Mouse (Mus musculus): ENCODE measurements around the gene Acta1. TPM values are rescaled to one million over a fixed set of nuclear protein-coding genes. Genes with fewer than 3 reads are reported as not detected.

Acta1 gene
- polyA plus RNA-seq (2012; rRNA removed) = 20.1 and 24.7 TPM in 2 replicates

DNA sequence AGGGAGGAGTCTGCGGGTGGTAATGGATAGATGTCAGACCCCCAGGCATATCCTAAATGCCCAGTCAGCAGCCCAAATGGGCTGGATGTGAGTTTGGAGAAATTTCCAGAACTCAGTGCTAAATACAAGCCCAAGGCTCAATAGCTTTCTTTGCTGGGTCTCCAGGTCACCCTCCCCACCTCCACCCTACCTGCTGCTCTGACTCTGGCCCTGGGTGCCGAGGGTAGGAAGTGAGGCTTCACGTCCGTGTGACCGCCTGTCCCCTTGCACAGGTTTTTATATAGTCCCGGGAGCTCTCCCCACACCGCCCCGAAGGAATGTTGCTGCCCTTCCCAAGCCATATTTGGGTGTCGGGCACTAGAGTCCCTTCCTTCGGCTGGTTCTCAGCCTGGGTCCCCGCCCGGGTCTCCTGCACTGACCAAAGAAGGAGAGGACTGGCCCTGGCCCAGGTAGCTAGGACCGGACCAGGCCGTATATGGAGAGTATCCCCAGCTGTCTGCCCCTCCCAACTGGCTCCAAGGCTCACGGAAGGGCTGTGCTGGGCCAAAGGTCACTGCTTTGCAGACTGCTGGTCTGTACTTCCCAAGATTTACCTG lies at the start of gene Acta1:
TSS of gene Acta1 (minus strand) at position 250 of the 596 bp plus-strand sequence.
- DNase-seq (ENCODE audit: extremely low spot score in 1 of 2, low spot score in 1 of 2) = no peak

DNA sequence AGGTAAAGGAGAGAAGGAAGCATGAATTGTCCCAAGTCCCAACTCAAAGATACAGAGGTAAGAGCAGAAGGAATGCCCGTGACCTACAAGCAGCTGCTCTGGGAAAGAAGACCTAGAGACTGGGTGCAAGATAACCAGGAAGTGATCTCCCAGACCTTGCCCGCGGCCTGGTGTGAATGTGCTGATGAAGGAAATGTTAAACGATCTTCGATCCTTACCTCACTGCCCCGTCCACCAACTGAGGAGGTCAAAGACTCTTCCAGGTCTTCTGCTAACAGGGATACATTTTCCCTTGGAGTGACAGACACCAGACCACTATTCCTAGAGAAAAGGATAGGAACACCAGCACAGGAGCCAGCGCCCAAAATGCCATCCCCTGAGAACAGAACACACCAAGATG lies 34.5 kb upstream of the Acta1 start:
- no peak for DNase-seq (ENCODE audit: extremely low spot score in 1 of 2, low spot score in 1 of 2)

DNA sequence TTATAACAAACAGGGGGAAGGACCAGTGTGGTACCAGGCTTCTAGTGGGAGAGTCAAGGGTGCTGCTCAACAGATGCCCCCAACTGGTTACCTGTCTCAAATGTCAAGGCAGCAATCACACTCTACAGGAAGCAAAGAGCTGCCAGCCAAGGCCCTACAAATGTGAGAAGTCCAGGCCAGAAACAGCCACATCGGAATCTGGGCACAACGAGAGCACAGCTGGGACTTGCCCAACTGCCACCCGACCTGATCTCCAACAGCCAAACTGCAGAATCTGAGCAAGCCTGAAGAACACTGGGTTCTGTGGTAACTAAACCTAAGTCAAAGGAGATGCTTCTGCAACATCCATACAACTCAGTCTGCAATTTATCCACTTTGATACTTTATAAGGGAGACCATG lies 31.1 kb upstream of the Acta1 start:
- no peak for DNase-seq (ENCODE audit: extremely low spot score in 1 of 2, low spot score in 1 of 2)

DNA sequence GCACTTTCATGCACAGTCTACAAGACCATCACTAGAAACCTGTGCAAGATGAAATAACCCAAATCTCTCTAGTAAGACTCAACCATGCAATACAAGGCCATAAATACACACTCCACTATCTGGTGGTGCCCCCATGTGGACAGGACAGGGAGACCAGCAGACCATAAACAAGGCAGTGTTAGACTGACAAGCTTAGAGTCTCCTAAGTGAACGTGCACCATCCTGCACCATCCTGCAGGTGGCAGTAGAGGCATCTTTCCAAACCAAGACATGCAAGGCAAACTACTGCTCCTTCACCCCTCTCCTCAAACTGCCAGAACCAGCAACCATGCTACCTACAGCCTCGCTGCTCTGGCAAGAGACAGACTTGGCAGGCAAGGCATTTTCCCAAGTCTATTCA lies 30.2 kb upstream of the Acta1 start:
- DNase-seq (ENCODE audit: extremely low spot score in 1 of 2, low spot score in 1 of 2) = peak; percentile 84 to 94

DNA sequence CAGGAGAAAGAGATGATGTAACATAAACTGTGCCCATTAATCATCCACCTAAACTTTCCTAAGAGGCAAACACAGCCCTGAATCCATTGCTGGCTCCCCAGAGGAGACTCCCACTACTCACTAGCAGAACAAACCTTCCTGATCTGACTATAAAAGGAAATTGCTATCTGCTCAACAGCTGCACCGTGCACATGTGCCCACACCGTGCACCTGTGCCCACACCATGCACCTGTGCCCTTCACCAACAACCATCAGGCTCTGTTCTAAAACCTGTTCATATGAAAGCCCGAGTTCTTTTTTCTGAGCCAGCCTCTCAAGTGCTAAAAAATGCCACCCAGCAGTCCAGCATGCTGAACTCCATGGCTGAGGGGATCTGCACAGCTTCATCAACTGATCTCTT lies 20.1 kb upstream of the Acta1 start:
- DNase-seq (ENCODE audit: extremely low spot score in 1 of 2, low spot score in 1 of 2) = no peak

DNA sequence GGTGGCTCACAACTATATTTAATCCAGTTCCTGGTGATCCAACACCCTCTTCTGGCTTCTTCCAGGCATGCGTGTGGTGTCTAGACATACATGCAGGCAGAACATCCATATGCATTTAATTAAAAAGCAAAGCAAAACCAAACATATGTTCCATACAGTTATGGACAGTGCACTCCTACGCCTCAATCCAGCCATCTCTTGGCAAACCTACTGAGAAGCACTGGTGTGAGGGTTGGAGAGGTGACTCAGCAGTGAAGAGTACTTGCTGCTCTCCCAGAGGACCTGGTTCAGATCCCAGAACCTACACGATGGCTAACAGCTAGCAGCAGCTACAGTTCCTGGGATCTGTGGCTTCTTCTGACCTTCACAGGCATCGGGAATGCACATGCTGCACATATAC lies 17.7 kb upstream of the Acta1 start:
- peak; percentile 48 to 63 for DNase-seq (ENCODE audit: extremely low spot score in 1 of 2, low spot score in 1 of 2)

DNA sequence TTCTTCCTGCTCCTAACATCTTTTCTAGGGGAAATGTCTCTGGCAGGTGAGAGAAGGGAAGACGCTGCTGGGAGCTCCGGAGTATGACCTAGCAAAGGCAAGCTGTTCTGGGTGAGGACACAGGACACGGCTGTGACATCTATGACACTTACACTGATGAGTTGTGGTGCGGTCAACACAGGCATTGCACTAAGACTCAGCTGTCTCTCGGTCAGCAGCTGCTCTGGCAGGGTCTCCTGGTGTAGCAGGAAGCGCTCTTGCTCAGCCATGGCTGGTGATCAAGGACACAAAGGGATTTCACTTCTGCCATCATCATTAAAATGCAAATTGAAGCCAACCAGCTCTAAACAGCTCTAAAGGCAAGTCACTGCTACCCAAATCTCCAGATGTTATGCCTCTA lies 13.1 kb upstream of the Acta1 start:
- no peak for DNase-seq (ENCODE audit: extremely low spot score in 1 of 2, low spot score in 1 of 2)

DNA sequence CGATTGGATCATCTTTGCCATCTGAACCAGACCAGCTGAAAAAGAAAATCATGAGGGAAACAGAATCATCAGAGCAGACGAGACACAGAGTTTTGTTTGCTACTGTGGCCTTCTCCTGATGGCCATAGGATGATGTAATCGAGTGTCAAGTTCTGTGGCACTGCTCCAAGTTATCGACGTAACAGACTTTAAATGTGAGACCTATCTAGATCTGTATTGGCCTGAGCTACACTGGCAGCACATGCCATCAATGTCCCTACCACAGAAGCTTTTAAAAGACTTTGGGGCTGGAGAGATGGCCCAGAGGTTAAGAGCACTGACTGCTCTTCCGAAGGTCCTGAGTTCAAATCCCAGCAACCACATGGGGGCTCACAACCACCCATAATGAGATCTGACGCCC lies 8.1 kb upstream of the Acta1 start:
- no peak for DNase-seq (ENCODE audit: extremely low spot score in 1 of 2, low spot score in 1 of 2)

DNA sequence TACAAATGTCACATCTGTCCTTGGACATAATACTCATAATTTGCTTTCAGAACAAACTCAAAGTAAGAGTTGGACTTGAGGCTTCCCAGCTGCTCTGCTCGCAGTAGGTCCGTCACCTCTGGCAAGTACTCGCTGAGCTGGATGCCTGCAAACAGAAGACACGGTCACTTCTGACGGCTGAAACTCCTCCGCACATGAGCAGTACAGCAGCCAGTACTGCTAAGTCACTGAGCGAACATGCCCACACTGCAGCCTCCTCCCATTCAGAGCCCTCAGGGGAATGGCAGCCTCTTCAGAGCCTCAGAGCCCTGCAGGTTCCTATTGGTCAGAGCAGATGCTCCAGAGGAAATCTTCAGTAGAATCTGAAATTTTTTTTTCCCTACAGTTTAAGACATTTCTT lies 4.8 kb upstream of the Acta1 start:
- DNase-seq (ENCODE audit: extremely low spot score in 1 of 2, low spot score in 1 of 2) = peak in 1 of 2 experiments; percentile 57

DNA sequence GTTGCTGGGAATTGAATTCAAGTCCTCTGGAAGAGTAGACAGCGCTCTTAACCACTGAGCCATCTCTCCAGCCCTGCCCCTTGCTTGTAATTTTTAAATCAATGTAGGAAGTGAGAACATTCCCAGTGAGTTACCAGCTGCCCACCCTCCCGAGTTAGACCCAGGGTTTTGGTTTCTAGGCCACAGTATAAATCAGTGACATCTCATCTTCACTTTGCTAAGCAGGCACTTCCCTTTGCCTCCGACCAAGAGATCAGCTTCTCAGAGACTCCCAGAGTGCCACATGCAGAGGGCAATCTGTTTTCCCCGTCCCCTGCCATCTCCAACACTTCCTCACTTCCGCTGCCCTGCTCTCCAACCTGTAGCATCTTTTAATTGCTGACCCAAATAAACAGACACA lies 4.0 kb upstream of the Acta1 start:
- peak in 1 of 2 experiments; percentile 34 for DNase-seq (ENCODE audit: extremely low spot score in 1 of 2, low spot score in 1 of 2)

DNA sequence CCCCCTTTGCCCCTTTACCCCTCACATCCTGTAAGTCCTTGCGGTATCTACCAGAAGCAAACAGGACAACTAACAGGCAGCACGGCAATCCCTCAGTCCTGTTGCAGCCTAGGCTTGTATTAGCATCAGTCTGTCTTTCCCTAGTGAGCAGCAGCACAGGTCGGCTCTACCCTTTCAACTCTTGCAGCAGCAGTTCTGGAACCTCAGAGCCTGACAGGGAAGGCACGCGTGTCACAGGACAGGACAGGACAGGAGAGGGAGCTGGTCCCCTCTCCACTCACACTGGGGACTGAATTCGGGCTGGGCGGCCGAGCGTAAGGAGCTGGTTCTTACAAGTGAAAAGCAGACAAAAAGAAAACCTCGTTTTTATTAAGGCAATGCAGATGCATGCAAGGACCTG lies 2.2 kb upstream of the Acta1 start:
- no peak for DNase-seq (ENCODE audit: extremely low spot score in 1 of 2, low spot score in 1 of 2)

DNA sequence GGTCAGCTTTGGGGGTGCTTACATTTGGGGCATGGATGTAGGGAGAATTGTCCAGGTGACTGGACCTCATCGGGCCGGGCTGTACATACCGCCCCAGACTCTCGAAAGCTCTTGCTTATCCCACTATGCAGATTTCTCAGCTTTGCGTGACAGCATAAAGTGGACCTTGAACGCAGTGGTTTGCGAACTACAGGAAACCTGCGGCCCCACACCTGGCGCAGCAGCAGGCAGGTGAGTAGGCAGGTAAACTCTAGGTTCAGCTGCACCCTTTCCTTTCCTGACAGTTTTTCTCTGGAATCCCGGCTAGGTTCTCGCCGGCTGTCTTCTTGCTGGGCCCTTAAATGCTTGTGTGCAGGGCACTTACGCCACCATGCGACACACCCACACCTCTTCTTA lies 1.8 kb upstream of the Acta1 start:
- DNase-seq (ENCODE audit: extremely low spot score in 1 of 2, low spot score in 1 of 2) = no peak

DNA sequence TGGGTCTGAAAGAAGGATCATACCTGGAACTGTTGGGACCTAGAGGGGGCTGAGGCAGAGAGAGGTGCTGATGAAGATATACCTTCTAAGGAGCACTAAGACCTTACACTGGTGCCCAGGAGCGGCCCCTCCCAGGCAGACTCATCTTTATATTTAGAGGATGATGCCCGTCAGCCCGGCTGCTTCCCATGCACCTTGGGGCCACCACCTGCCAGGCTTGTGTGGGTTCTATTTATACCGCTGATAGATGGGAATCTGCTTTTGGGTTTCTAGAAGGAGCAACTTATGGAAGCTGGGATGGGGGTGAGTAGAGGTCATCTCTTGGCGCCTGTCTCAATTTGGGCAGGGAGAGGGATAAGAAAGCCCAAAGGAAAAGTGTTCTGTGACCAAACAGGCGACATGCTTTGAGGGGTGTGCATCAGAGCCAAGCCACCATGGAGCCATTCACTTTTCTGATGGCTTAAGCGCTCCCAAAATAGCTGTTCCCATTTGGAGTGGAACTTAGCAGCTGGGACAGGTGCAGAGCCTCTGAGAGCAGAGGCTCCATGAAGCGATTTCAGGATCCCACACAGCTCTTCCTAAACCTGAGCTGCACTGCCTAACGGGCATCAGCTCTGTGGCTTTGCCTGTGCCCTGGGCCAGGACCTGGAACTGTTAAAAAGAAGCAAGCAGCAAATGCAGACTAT lies 1.3 kb upstream of the Acta1 start:
- no peak for DNase-seq (ENCODE audit: extremely low spot score in 1 of 2, low spot score in 1 of 2)

DNA sequence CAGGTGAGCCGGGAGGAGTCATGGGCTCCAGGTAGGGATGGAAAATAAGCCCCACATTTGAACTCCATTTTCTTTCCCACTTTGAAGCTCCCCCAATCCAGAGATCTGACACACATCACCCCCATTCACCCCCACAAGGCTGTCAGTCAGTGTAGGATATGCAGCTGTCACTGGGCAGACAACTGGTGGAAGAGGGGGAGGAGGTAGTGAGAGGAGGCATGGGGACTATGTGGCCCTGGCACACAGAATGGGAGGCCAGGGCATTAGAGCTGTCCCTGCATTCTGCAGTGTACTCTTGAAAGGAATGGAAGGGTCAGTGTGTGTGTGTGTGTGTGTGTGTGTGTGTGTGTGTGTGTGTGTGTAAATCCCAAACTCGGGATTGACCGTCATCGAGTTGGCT lies 679 bp upstream of the Acta1 start:
- DNase-seq (ENCODE audit: extremely low spot score in 1 of 2, low spot score in 1 of 2) = no peak

DNA sequence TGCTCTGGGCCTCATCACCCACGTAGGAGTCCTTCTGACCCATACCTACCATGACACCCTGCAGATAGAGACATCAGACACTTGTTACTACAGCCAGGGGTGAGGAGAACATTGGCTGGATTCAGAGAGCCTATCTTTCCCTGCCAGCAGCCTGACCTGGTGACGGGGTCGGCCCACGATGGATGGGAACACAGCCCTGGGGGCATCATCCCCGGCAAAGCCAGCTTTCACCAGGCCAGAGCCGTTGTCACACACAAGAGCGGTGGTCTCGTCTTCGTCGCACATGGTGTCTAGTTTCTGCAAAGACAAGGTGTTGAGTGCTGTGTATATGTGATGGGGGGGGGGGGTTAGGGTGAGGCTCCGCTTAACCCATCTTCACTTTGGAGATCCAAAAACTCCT lies 1.1 kb downstream of the Acta1 start:
- no peak for DNase-seq (ENCODE audit: extremely low spot score in 1 of 2, low spot score in 1 of 2)

DNA sequence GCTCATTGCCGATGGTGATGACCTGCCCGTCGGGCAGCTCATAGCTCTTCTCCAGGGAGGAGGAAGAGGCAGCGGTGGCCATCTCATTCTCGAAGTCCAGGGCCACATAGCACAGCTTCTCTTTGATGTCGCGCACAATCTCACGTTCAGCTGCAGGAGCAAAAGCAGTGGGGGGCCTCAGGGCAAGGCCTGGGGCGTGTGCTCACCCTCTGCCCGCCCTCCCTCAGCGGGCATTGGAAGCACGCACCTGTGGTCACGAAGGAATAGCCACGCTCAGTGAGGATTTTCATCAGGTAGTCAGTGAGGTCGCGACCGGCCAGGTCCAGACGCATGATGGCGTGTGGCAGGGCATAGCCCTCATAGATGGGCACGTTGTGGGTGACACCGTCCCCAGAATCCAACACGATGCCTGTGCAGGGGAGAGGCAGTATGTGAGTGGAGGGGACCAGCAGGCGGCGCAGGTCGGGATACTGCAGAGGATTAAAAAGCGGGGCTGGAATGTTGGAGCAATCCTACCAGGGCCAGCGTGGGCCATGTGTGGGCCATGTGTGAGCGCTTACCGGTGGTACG lies 1.9 kb downstream of the Acta1 start:
- peak in 1 of 2 experiments; percentile 32 for DNase-seq (ENCODE audit: extremely low spot score in 1 of 2, low spot score in 1 of 2)

DNA sequence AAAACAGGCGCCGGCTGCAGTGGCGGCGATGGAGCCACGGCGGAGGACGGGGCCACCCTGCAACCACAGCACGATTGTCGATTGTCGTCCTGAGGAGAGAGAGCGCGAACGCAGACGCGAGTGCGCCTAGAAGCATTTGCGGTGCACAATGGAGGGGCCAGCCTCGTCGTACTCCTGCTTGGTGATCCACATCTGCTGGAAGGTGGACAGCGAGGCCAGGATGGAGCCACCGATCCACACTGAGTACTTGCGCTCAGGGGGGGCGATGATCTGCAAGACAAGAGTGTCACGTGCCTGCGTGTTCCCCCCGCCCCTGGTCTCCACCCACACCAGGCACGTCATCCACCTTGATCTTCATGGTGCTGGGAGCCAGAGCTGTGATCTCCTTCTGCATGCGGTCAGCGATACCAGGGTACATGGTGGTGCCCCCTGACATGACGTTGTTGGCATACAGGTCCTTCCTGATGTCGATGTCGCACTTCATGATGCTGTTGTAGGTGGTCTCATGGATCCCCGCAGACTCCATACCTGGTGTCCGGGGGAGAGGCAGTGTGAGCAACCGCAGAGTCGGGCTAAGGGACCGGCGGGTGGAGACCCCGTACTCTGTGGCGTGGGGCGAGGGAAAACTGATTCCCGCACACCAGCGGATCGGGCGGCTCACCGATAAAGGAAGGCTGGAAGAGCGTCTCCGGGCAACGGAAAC lies 2.5 kb downstream of the Acta1 start:
- peak; percentile 82 to 88 for DNase-seq (ENCODE audit: extremely low spot score in 1 of 2, low spot score in 1 of 2)

DNA sequence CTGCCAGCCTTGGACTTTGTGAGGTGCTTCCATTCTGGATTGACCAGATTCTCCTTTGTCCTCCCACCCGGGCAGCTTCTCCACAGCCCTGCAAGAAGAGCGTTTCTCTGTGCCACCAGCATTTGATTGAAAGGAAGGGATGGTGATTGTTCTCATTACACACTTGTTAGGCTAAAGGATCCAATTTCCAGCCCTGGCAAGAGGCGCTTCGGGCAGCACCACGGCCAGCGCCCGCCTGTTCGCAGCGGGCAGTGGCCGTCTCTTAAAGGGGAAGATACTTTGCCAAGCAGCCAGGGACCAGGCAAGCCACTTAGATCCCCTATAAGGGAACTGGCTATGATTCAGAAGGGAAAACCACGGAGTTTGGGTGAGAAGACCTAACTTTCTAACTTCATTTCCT lies 3.3 kb downstream of the Acta1 start:
- DNase-seq (ENCODE audit: extremely low spot score in 1 of 2, low spot score in 1 of 2) = peak in 1 of 2 experiments; percentile 34

DNA sequence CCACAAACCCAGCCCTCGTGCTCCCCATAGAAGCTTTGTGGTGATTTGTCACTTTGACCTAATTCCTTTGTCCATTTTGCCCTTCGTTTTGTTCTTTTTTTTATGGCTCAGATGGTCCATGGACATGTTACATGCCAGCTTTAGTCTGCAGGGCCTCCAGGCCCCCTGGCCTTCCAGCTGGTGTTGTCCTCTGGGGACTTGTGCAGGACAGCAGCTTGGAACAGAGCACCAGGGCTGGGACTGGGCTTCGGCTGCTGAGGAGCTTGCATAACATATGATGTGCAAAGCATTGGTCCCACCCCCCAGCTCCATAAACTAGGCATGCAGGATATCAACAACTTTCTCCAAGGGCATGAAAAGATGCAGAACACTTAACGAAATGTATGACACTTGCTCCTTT lies 4.8 kb downstream of the Acta1 start:
- no peak for DNase-seq (ENCODE audit: extremely low spot score in 1 of 2, low spot score in 1 of 2)

DNA sequence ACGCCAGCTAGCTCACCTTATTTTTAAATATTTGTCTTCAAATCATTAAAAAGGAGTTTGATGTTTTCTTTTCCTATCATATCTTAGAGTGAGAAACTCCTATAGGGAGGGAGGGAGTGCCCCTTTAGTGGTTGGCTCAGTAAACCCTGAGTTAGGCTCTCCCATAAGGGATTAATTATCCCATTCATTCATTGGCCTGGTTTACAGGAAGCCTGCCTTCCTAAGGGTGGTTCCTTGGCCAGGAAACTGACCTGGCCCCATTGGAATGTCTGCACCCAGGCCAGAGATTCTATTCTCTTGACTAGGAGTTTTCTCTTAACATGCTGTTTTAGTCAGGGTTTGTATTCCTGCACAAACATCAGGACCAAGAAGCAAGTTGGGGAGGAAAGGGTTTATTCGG lies 6.6 kb downstream of the Acta1 start:
- DNase-seq (ENCODE audit: extremely low spot score in 1 of 2, low spot score in 1 of 2) = no peak

DNA sequence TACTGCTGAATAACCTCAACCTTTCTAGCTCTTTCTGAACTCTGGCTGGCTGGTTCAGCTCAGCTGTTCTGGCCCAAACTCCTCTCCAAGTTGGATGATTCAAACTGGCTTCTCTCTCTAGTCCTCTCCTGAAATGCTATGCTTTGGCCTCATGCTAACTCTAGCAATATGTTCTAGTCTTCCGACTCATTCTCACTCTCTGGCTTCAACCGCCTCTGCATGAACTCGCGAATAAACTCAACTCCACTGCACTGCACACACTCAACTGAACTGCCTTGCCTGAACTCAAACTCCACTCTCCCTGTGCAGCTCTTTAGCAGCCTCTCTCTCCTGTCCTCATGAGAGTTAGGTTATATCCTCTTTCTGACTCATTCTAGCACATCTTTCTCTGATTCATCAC lies 7.4 kb downstream of the Acta1 start:
- DNase-seq (ENCODE audit: extremely low spot score in 1 of 2, low spot score in 1 of 2) = peak in 1 of 2 experiments; percentile 30

Data from frontal cortex, adult 2 months (tissue).